Mouse (Mus musculus) induced T-regulatory cell, adult 2 months (primary cell): ENCODE results near the gene Gm20388.
"Not testable (repeated sequence)": the region's sequence is repeated elsewhere in the genome, so short reads cannot be mapped to it uniquely, and the experiment has no call there.

Experiments
- DNase-seq: peaks from one replicate; pipeline ENCODE4 v3.0.0-alpha.2; 2012; ENCODE audit warnings: low read depth

The Gm20388 gene

DNA sequence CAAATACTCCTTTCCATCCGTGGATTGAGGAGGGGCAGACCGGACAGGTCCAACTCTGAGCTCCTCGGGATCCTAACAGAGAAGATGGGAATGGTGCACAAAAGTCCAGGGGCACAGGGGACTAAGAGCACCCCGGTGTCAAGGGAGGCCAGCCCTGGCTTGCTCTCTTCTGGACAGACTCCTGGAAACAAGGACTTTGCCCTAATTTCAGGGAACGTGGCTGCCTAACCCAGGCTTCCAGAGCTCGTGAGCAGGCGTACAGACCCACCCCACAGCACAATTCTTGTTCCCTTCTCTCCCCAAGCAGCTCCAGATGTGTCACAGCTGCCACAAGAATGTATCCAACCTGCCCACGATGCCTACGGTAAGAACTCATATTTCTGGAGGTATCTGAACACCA, 2715.2 kb downstream of the Gm20388 start:
- DNase-seq = no peak

DNA sequence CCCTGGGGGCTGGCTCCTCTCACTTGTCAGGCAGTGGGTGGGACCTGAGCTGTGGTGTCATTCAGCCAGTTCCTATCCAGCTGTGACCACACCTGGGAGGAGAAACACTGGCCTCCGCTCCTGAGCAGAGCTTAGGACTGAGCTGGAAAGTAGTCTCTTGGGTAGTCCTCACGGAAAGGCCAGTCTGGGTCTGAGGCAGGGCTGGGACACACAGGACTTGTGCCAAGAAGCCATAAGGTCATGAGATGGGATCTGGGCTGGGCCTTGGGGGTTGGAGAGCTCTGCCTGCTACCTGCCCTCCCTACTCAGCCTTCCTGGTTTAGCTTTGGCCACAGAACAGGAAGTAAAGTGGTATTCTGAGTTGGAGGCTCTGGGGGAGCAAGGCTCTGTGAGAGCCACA, 2716.3 kb downstream of the Gm20388 start:
- DNase-seq = no peak

DNA sequence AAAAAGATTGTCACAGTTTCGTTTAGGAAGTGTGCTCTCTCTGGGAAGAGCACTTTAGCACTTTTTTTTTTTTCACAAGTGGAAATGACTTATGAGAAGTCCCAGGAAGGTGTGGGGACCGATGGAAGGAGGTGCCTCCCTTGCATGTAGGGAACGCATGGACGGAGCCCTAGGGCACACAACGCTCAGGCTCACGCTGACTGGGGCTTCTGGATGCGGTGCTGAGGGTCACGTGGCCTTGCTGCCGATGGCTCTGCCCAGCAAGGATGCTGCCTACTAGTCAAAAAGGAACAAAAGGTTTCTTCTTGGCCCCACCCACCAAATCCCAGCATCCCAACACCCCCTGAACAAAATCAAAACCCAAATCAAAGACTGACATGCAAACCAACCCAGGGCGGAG, 2718.7 kb downstream of the Gm20388 start:
- no peak for DNase-seq

DNA sequence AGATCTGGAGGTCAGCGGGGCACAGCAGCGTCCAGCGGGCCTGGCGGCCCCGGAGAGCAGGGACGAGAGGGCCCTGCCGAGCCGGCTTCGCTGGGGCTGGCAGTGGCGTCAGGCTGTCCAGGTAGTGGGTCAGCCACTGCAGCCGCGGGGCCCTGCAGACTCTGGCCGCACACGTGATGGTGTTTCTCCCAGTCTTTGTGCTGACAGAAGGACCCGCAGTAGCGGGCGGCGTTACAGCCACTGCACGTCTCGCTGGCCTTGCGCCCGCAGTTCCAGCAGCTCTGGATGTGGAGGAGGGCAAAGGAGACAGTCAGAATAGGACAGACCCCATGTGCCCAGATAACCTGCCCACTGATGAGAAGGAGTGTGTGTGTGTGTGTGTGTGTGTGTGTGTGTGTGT, 2720.1 kb downstream of the Gm20388 start:
- DNase-seq = no peak

DNA sequence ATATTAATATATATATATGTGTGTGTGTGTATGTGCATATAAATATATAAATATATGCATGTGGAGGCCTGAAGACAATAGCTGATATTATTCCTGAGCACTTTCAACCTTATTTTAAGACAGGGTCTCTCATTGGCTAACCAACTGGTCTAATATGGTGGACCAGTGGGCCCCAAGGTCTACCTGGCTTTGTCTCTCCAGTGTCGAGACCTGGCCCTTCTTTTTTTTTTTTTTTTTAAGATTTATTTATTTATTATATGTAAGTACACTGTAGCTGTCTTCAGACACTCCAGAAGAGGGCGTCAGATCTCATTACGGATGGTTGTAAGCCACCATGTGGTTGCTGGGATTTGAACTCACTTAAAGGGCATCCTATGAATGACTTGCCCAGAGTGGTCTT, 2721.5 kb downstream of the Gm20388 start:
- DNase-seq = not testable (repeated sequence)

DNA sequence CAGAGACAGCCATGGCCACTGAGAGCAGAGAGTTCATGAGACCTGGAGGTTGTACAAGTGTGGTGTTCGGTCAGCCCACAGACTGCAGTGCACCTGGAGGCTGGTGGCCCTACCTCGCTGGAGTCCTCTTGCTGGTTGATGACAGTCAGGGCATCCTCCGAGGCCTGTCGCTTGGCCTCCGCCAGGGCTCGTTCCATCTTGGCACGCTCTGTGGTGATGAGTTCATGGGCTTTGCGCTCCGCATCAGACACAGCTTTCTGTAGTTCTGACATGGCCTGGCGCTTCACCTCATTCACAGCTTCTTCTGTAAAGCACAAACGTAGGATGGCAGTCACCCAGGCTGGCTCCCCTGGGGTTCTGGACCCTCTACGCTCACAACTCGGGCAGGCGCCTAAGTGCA, 2722.6 kb downstream of the Gm20388 start:
- no peak for DNase-seq

DNA sequence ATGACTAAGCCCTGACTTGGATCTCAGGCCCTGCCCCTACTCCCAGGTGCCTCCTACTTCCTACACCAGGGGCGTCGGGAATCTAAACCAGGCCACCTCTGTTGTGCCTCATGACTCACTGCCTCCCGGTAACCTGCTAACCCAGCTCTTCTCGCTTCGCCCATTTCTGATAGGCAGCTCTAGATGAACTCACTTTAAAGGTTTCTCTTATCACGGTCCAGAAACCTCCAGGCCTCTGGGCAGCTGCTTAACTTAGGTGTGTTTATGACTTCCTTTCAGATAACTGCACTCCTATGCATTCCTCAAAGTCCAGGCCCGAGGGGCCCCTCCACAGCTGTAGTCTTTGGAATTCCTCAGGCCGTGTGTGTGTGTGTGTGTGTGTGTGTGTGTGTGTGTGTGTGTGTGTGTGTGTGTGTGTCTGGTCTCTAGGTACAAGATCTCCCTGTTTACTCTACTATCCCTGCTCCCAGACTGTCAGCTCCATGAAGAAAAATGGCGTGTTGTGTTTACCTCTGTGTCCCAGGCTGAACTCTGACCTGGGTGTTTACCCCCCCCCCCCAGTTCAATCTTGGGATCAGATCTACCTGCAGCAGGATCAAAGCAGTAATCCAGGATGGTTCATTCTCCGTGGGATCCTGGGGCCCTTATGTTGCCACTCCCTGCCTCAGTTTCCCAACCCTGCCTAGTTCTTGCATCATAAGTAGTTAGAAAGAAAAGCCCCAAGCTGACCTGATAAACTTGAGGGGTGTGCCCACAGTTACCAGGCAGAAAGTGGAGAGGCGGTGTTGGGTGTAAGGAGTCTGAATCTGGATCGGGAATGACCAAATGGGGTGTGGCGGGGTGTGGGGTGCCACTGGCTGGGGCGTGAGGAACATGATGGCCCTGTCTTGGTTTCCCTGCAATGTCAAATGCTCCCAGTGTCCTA, 2725.5 kb downstream of the Gm20388 start:
- no peak for DNase-seq

DNA sequence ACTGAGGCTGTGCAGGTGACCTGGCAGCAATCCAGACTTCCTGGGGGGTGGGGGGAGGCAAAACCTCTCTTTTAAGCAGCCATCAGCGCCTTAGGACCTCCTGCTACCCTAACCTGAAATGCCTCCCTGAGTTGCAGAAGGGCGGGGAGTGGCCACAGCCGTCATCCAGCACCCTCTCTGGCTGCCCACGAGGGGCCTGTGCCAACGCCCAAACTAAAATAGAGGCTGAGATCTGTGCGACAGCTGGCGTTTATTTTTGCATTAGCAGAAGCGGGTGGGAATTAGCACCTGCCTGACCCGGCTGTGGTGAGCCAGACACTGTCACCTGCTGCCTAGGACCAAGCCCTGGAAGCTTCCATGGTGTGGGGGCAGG, 2726.1 kb downstream of the Gm20388 start:
- DNase-seq = no peak

DNA sequence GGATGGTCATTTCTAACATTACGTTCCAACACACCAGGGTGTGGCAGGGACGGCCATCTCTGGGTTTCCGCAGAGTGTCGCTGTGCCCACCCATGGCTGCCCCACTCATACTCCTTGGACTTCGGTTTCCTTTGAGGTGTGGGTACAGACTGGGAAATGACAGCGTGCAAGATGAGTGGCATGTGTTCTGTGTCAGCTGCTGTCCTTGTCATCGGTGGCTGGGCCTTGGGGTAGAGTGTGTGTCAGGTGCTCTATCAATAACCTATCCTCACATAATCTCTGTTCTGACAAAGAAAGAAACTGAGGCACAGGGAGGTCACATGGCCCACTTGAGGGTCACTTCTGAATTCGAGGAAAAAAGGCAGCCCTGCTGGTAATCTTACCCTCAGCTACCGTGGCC, 2726.6 kb downstream of the Gm20388 start:
- DNase-seq = no peak

DNA sequence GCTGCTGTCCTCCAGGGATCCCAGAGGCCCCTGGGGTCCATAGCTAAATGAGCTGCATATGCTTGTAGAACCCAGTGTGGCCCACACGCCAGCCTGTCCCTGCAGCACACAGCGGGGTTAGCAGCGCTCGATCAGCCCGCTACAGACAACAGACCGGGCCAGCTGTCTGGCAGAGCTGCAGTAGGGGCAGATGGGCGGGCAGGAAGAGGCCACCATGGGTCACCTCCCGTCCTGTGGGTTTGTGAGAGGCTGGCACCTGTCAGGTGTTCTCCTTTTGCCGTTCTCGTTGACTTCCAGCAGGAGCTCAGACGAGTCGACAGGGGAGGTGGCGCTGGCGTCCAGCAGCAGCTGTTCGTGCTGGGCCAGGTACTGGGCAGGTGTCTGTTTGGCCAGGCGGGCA, 2728.0 kb downstream of the Gm20388 start:
- no peak for DNase-seq

DNA sequence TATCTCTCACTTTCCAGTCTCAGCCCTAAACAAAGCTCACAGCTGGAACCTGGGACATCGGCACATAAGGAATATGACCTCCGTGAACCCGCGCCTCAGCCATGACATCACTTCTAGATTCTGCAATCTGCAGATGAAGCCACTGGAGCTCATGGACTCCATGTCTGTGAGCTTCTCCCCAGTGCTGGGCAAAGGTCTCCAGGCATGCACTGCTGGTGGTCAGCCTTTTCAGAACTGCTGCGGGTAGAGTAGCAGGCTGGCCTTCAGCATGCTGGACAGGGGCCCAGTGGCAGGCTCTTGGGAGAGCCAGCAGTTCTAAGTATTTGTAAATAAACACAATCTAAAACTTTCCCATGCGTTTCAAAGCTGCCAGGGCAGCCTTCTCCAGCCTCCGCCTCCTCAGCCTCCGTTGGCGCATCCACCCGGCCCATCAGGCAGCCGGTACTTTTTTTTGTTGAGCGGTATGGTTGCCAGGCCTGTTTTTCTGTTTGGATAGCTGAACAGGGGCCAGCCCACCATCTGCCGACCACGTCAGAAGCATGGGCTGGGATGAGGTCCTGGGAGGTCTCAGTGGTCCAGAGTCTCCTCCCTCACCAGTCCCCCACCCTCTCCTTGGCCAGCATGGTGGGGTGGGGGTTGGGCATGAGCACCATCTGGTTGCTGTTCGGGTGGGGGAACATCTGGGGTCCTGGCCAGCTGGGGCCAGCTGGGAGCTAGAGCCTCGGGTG, 2729.0 kb downstream of the Gm20388 start:
- DNase-seq = no peak

DNA sequence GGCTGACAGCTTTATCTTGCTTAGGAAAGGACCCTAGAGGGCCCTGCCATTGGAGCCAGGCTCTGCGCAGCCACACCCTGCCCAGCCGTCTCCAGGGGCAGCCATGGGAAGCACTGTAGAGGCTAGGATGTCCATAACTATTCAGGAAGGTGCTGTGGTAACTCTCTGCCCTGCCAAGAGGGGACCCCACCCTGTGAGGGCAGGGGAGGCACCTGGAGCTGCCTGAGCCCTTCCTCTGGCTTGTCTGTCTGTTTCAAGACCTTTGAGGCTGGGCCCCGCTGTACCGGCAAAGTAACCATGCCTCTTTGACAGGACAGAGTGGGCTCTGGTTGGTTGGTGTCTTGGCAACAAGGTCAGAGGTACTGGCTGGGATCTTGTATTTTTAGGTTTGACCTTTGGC, 2730.2 kb downstream of the Gm20388 start:
- no peak for DNase-seq

DNA sequence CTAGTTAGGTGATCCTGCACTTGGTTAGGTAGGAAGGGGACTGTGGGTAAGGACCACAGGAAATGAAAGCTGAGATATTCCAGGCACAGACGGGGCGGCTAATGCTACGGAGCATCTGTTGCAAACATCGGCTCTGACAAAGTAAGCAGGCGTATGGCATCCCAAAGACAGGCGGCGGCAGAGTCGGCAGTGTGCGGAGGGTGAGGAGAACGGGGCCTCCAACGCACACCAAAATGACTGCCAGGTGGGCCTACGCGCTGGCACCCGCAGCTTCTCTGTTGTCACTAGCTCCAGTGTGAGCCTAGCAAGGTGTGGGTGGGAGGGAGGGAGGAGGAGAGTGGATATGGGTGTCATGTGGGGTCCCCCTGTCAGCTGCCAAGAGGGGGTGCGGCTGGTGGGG, 2730.8 kb downstream of the Gm20388 start:
- DNase-seq = no peak

DNA sequence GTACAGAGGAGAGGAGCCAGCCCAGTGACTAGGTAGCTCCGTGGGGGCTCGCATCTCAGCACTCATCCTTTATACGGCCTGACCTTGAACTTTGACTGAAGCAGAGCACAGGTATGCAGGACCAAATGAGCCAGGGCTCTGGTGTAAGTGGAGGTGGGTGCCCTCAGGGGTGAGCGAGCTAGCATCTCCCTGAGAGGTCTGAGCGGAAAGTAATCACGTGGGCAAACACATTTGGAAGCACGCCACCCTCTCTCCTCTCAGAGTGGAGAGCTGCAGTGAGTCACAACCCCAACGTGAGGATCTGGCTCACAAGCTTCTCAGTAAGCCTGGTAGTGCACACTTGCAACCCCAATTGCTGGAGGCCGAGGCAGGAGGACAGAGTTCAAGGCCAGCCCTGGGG, 2731.4 kb downstream of the Gm20388 start:
- no peak for DNase-seq

DNA sequence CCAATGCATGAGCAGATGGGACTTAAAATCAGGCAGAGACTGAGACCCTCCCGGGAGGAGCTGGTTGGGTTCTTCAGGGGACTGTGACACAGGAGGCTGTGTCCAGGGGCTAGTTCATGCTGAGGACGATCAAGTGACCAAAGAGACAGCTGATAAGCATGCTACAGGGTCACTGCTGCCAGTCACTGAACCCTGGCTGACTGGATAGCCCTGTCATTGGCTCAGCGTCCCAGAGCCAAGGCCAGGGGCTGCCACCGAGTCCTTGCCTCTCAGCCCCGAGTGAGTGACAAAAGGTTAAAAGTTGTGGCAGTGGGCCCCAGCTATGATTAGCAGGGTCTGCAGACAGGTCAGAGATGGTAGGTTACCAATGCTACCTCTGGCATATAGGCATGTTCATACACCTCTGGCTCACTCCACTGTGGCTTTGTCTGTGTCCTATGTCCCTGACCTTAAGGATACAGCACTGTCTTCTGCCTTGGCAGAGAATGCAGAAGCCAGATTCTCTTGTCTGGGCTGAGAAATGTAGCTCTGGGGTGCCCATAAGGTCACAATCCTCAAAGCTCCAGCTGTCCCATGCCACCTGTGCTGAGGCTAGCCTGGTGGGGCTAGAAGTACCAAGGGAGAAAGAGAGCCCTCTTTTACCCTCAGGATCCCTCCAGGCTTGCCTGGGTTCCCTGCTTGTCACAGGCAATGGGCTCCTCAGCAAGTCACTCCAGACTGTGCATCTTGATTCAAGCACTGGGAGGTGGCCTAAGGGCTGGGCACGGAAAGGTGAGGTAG, 2733.7 kb downstream of the Gm20388 start:
- DNase-seq = no peak

DNA sequence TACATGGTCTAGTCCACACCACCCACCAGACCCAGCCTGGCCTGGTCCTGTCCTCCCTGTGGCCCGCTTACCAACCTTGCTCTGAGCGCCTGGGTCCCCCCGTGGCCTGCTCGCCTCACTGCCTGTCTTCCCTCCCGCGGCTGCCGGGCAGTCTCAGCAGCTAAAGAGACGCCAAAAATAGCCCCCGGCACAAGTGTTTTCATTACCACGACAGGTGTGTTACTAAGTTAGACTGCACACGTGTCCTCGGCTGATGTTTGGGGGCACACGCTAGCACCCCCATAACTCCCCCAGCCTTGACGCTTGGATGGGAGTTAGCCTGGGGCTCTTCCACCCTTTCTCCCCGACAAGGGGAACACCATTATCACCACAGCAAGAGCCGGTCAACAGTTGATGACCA, 2735.7 kb downstream of the Gm20388 start:
- no peak for DNase-seq

DNA sequence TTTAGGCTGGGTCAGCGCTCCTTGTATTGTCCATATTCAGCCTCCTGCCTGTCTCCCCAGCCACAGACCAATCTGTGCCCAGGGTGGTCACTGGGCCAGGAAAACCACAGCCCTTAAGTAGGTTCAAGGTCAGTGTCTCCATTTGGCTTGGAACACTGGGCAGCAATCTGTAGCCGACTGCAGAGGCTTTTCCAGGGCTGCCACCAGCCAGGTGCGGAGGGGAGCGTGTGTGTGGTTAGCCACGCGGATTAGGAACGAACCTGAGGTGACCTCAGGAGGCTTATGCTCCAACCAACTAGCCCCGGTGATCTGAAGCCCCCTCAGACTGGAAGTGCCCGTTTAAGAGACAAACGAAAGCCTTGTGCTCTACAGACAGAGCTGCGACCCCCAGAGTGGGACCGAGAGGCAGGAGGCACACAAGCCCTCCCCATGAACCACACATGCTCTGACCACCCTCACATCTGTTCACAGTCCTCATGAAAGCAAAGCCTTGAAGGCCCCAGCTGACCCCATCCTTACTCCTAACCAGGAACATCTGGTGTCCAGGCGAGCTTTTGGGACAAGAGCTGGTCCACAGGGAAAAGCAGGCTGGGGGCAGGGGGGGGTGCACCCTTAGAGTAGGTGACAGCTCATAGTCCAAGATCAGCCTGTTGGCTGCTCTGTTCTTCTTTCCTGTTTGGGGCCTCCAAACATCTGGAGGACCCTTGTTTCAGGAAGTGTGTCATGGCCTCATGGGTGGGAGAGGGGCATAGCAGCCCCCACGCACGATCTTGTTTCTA, 2737.7 kb downstream of the Gm20388 start:
- DNase-seq = no peak

DNA sequence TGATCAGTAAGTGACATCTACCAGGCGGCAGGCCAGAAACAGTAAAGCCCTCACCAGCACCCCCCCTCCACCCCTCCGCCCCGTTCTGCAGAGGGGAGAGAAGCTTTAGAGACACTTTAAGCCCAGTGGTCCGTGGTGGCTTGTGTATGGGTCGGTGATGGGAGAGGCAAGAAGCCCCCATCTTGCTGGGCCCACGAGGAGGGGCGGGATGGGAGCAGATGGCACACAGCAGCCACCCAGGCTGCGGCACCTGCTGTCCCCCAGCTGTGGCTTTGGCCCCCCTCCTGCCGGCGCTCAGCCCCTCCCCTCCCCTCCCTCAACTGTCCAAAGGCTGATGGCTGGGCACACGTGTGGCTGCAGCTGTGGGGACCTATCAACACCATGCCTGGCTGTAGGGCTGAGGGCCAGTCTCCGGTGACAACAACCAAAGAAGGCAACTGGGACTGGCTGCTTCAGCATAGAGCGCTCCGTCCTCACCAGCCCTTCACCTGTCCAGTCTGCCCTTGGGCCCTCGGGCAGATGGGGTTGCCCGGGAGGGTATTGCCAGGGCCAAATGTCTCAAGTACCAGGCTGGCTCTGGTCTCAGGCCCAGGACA, 2740.8 kb downstream of the Gm20388 start:
- DNase-seq = no peak

DNA sequence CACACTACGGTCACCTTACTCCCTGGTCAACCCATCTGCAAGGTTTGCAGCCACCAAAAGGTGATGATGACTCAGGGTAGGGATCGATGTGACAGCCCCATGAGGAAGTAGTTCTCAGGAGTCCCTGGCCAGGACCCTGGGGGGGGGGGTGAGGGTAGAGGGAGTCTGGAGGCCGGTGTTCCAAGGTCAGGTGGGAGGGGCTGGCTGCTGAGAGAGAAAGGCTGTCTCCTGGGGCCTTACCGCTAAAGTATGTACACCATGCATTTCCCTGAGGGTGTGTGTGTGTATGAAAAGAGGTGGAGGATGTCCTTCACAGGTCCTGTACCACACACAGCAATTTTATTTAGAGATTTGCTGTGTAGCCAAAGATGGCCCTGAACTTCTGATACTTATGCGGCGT, 2742.0 kb downstream of the Gm20388 start:
- no peak for DNase-seq

DNA sequence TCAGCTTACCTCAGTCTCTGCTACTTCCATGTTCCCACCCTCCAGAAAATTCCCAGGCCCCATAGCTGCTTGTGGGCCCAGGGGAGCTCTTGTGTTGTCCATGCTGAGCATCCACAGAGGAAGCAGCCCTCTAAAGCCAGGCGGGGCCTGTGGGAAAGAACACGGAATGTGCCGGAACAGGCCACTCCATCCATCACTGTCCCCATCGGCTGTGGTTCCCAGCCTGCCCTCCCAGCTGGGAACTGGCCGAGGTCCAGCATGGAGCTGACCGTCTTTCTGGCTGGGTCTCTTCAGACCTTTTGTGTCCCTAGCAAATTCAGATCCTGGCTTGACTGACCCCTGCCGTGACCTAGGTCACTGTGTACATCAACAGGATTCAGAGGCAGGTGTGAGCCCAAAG, 2744.1 kb downstream of the Gm20388 start:
- no peak for DNase-seq
